Mouse (Mus musculus) gastrocnemius, postnatal 14 days (tissue): Measurements from ENCODE around the gene Vps33b. TPM values are rescaled to one million over a fixed set of nuclear protein-coding genes. Genes with fewer than 3 reads are reported as not detected.

Source experiments
- DNase-seq: peaks from one replicate; pipeline ENCODE4 v3.0.0; 2021; ENCODE audit warnings: mixed read lengths
- intact Hi-C: fragments of 180-260 bp; cut with DNase I; formaldehyde crosslinking; loops from one replicate; pipeline ENCODE4 v1.15.1; 2025; ENCODE audit warnings: low total_unique reads
- total RNA-seq, 2 experiments: library from RNA; stranded (reverse); gene quantifications; 2 replicates each; pipeline ENCODE4 v1.2.3; 2021

Vps33b gene
- total RNA-seq, 2 experiments from 2014 or later = 3.0 to 3.7 TPM

DNA sequence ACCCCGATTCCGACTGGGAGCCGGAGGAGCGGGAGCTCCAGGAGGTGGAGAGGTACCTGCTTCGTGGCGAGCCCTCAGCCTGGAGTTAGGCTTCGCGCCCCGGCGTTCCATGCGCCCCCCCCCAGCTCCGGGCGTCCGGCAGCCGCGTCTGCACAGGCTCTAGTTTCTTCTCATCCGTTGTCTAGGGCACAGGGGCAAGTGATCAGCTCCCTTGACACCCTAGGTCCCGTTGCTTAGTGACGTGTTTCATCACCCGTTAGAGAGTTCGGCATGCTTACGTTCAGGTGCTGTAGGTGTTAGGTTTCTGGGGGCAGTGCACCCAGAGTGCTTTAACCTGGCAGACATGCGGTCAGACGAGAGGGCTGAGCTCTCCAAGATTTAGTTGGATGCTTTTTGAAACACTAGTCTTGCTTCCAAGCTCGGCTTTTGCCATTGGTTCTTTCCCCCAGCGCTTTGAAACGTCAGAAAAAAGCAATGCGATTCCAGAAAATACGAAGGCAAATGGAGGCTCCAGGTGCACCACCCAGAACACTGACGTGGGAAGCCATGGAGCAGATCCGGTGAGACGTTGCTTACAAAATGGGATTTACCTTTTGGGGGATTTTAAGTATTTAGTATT is 8.0 kb upstream of the Vps33b start:
- DNase-seq = no peak
- intact Hi-C loops = no loop called here

DNA sequence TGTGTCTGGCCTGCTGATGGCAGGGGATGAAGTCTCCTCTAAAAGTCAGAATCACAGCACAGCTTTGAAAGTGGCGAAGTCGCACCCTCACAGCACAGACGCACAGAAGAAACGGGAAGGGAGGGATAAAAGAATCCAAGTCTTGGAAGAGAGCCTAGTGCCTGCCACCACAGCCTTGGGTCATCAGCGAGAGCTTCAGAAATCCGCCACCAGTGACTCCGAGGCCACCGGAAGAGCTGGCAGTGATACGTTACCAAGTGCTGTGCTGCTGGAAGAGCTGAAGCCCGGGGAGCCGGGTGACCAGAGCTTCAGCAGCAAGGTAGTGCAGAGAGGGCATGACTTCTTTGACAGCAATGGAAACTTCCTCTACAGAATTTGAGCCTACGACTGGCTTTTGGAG is 4.8 kb upstream of the Vps33b start:
- intact Hi-C loops = no loop called here
- no peak for DNase-seq

DNA sequence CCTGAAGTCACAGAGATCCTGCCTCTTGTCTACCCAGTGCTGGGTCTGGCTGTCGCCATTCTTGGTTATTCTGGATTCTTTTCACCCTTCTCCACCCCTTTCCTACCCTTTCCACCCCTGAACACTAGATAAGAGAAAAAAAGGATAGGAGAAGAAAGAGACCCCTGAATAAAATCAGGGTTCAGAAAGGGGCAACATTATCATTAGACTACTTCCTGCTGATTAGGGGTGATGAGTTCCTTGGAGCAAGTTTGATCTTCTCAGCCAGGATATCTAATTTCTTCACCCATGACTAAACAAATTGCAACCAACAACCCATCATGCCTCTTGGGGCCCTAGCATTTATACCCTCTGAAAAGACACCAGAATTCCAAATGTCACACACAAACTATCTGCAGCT is 1.7 kb upstream of the Vps33b start:
- intact Hi-C loops = no loop called here
- no peak for DNase-seq

DNA sequence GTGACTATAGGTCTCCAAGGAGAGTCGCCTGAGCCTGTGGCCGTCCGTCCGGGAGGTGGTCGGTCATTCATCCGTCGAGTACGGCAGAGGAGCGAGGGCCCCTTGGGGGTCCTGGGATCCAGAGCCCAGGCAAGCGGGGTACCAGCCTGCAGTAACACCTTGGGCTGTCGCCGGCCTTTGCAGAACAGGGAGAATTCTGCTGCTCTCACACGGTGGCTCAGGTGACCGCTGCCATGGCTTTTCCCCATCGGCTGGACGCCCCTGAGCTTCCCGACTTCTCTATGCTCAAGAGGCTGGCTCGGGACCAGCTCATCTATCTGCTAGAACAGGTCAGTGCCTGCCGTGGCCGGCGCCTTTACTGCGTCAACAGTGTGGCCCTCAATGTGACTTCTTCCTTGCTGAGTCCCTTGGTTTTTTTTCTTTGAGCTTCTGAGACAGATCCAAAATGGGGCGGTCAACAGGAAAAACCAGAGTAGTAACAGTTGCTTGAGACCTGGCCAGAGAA is 354 bp downstream of the Vps33b start:
- intact Hi-C loops = no loop called here
- peak; percentile 23 for DNase-seq

DNA sequence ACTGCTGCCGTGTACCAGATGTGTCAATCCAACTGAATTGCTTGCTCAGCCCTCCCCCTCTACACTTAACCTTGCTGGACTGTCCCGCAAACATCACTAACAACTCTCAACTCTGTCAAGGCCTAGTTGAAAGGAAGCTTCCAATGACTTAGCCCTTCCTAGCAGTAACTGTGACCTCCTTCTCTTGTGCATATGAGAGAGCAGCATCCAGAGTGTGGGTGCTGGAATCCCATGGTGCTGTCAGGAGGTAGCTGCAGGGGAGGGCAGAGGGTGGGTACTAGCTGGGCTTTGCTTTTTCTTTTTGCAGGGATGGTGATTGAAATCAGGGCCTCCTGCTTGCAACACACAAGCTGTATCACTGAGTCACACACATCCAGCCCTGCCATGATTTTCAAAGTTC is 4.0 kb downstream of the Vps33b start:
- DNase-seq = no peak

DNA sequence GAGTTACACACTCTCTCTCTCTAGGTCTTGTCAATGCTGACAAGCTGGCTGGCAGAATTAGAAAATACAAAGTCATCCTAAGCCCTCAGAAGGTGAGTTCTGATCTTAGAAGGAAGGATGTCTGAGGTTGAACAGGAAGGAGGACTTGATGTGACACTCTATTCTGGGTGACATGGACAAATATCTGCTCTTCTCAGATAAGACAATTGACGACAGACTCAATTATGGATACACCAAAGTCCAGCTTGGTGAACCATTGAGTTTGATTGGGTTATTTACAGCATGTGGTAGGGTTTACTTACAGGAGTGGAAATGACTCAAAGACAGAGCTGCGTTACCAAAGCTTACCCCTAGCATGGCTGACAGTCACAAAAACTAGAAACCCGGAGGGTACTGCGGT is 6.9 kb downstream of the Vps33b start:
- intact Hi-C loops = no loop called here
- DNase-seq = no peak

More for the DNA sequence above, 4.0 kb downstream of the Vps33b start:
- intact Hi-C loops = no loop called here

DNA sequence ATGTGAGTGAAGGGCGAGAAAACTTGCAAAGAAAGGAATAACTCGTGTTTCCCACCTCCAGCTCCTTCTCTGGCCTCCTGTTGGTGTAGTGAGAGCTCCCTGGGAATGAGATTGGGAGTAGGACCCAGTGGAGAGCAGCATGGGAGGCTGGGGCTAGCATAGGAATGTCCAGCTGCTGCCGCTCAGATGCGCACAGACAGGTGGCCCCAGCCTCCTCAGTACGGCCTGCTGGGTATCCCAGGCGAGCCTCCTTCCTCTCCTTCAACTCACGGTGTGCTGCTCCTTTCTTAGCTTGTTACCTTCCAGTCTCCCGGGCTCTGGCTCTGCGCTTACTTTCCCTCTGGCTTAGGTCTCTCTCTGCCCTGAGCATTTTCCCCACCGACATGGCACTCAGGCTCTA is 10.6 kb downstream of the Vps33b start:
- DNase-seq = no peak
- intact Hi-C loops = no loop called here

DNA sequence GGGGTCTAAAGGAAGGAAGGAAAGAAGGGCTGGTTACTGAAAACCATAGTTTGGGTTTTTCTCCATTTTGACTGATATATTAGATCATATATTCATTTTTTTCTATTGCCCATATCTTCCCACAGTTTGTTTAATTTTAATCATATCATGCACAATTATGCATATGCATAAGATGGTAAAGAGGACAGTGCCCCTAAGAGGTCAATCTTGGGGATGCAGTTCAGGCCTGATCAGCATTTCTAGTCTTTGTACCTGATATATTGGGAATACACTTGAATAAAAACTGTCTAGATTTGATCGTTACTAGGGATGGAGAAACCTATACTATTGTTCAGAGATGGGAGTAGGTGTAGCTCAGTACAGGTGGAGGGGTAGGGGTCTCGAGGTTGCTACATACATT is 11.5 kb downstream of the Vps33b start:
- intact Hi-C loops = no loop called here

DNA sequence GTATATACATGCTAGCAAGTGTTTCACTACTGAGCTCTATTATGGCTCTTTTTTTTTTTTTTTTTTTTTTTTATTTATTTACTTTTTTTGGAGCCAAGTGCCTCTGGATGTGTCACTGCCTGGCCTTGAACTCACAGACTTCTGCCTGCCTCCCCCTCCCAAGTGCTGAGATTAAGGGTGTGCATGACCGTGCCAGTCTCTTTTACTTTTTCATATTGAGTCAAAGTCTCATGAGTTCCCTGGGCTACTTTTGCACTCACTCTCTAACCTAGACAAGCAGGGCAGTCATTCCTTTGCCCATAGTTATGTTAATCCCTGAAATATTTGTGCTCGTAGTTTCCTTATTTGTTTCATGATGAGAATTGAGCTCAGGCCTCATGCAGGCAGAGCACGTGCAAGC is 12.2 kb downstream of the Vps33b start:
- intact Hi-C loops = no loop called here

More for the DNA sequence above, 11.5 kb downstream of the Vps33b start:
- no peak for DNase-seq

DNA sequence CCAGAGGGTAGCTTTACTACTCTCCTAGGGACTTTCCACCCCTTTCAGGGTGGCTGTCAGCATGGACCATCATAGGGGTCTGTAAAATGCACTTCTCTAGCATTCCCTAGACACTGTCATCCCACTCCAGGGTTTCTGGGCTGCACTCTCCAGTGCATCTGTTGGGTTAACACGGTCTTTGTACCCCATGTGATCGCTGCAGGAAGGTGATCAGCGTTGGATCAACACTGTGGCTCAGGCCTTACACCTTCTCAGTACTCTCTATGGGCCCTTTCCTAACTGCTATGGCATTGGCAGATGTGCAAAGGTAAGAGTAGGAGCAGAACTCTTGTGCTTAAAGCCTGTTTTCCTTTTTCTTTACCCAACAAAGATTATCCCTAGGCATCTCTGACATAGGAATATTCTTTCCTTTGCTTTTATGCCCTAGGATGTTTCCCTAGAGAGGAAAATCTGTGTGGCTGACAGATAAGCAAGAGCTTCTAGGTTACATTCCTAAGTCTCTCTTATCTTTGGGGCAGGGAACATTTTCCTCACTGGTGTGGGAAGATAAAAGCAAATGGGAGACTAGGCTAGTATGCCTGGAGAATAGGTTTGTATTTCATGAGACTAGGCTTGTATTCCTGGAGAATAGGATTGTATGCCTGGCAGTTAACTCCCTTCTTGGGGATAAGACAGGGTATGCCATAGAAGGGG is 13.9 kb downstream of the Vps33b start:
- DNase-seq = no peak
- intact Hi-C loops = no loop called here

More for the DNA sequence above, 12.2 kb downstream of the Vps33b start:
- no peak for DNase-seq

DNA sequence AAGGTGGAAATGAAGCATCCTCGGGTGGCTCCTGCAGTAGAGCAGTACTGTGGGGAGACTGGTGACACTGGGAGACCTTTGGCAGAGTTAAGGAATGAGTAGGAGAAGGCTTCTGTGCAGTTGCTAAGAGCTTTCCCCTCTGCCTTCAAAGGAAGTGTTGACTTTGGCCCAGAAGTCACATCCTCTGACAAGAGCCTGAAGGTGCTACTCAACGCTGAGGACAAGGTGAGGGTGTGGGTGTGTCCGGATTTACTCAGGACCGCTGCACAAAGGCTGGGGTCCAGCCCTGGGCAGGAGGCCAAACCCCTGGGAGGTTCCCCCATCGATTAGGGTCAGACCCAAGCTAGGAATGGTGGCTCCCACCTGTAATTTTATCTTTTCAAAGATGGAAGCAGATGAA is 14.9 kb downstream of the Vps33b start:
- DNase-seq = no peak

DNA sequence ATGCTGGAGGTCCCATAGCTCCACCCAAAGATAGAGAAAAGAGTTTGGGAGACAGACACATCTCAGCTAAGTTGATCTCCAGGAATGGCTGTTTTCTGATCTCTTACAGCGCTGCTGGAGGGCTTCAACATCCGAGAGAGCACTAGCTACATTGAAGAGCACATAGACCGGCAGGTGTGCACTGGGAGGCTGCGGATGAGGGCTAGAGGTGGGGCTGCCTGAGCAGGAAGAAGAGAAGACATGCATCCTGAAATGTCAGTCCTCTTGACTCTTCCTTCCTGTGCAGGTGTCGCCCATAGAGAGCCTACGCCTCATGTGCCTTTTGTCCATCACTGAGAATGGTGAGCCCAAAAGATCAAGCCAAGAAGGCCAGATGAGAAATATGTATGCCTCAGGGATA is 16.3 kb downstream of the Vps33b start:
- DNase-seq = no peak
- intact Hi-C loops = no loop called here

More for the DNA sequence above, 14.9 kb downstream of the Vps33b start:
- intact Hi-C loops = no loop called here

DNA sequence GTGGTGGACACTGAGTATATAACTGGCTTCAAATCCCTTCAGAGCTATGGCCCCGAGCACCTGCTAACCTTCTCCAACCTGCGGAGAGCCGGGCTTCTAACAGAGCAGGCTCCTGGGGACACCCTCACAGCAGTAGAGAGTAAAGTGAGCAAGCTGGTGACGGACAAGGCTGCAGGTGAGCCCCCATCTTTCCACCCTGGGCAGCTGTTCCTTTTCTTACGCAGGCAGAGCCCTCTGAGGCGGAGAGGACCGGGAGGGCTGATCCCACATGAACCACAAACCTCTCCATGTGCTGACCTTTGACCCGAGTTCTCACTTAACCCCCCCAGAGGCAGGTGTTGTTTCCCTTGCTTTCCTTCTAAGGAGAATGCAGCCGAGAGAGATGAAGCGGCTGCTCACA is 18.3 kb downstream of the Vps33b start:
- DNase-seq = no peak
- intact Hi-C loops = no loop called here

DNA sequence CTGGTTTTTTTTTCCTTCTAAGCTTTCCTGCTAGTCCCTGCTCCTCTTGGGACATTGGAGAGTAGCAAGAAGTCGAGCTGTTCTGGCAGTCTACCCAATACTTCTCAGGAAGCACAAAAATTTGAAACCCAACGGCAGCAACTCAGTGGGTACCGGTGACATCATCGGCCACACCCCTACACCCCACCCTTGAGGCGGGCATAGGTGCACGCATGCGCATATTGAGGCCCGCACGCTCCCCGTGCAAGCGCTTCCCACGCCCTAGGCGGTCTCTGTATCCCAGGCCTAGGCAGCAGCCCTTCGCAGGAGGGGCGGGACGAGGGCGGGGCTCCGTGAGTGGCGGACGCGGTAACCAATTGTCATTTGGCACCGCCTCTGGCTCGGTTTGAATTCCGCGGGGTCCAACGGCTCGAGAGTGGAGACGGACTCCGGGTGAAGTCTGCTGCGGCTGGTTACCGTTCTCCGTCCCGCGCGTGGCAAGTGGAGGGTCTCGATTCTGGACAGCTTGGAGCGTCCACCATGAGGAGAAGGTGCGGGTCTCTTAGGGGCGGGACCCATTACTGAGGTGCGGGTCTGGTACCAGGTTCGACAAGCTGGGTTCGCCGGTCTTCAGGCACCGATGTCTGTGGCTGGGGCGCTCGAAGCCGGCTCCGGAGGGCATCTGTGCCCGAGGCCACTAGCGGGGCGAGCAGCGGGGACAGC is 24.8 kb downstream of the Vps33b start, which contains the start of gene Prc1:
TSS of gene Prc1 (plus strand) at position 389 of the 702 bp plus-strand sequence.
- DNase-seq = peak; percentile 97
- intact Hi-C loops = no loop called here

DNA sequence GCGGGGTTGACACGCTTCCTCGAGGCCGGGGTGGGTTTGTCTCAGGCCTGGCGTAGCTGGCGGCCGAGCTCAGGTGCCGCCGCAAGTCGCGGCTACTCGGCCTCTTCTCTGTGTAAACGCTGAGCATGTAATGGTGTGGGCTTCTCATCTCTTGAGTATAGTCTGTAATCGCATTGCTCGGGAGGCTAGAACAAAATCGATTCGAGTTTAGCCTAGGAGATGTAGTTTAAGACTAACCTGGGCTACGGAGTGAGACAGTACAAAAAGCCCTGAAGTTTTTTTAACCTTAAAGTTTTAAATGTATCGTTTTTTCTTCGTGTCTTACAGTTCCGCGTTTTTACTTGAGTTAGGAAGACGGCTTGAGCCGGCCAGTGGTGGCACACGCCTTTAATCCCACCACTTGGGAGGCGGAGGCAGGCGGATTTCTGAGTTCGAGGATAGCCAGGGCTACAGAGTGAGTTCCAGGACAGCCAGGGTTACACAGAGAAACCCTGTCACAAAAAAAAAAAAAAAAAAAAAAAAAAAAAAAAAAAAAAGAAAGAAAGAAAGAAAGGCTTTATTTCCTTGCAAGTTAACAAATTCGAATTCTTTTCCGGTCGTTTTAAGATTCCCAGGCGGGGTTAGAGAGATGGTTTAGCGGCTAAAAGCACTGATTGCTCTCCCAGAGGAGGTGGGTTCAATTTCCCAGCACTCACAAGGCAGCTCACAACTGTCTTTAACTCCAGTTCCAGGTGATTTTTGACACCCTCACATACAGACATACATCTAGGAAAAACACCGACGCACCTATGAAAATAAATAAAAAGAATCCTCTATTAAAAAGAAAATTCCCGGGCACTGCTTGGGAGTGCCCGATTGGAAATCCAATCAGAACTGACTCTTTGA is 25.6 kb downstream of the Vps33b start:
- DNase-seq = no peak
- intact Hi-C loops = no loop called here

DNA sequence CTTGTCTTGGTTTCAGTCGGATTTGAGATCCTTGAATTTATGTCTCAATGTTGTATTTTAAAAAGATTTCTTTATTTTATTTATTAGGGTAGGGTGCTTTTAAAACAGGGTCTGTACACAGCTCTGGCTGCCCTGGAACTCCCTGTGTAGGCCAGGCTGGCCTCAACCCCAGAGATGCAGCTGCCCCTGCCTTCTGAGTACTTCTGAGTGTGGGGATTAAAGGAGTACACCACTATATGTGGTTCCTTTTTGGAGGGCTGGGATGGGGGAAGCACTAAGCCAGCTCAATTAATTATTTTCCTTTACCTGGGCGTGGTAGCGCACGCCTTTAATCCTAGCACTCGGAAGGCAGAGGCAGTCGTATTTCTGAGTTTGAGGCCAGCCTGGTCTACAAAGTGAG is 27.0 kb downstream of the Vps33b start:
- no peak for DNase-seq
- intact Hi-C loops = no loop called here

DNA sequence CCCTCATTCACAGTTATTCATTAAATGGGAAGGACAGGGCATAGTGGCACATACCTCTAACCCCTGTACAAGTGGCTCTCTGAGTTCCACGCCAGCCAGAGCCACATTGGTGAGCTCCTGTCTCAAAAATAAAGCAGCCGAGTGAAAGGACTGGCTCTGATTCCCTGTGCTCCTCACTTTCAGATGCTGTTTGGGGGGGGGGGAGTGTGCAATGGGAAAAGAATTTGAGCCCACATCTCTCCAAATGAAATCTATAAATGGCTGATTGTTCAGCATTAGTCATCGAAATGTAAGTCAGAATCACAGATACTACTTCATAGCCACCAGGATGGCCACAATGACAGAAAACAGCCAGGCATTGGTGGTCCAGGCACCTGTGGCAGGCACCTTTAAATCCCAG is 27.6 kb downstream of the Vps33b start:
- DNase-seq = no peak
- intact Hi-C loops = no loop called here

DNA sequence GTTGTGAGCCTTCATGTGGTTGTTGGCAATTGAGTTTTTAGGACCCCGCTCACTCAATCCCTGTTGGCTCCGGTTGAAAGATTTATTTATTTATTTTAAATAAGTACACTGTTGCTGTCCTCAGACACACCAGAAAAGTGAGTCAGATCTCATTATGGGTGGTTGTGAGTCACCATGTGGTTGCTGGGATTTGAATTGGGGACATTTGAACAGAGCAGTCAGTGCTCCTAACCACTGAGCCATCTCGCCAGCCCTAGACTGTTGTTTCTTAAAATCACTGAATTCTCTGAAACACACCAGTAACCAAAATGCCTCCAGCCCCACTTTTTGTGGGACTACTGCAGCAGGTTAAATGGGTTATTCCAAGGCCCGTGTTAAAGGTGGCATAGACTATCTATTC is 29.3 kb downstream of the Vps33b start:
- DNase-seq = no peak
- intact Hi-C loops = no loop called here

DNA sequence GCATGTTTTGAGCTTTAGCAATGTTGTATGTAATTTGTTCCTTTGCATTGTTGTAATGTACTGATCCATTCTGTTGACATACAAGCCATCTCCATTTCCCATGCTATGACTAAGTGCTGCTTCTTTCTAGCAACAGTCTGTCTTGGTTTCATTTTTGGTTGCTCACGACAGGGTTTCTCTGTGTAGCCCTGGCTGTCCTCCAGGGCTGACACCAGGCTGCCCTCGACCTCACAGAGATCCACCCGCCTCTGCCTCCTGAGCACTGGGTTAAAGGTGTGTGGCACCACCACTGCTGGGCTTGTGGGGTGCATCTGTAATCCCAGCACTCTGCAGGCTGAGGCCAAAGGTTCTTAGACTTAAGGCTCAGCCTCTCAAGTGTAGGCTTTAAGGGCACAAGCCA is 30.1 kb downstream of the Vps33b start:
- intact Hi-C loops = no loop called here
- DNase-seq = no peak

DNA sequence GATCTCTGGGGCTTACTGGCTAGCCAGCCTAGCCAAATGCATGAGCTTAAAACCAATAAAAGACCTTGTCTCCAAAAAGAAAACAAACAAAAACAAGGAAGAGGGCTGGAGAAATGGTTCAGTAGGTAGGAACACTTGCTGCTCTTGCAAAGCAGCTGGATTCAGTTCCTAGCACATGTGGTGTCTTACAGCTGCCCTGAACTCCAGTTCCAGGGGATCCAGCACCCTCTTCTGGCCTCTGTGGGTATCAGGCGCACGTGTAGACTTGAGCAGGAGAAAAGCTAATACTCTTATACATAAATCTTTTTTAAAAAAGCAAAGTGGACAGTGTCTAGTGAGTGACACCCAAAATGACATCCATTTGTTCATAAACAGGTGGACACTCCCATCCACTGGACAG is 32.1 kb downstream of the Vps33b start:
- DNase-seq = no peak
- intact Hi-C loops = no loop called here
